Mouse (Mus musculus) olfactory bulb, adult 2 months (tissue): ENCODE measurements around the gene Unc13a.

ENCODE experiments used
- CTCF ChIP-seq: fragments of 200-500 bp; IDR thresholded peaks from 2 replicates; pipeline ENCODE4 v1.5.1; 2012; ENCODE audit warnings: low read depth, mild to moderate bottlenecking, low read length, moderate library complexity; ENCODE audit not compliant: insufficient read depth
- POLR2A ChIP-seq: fragments of 200-500 bp; IDR thresholded peaks from 2 replicates; pipeline ENCODE4 v1.6.1; 2012; ENCODE audit warnings: mild to moderate bottlenecking, low read depth, low read length, moderate library complexity; ENCODE audit not compliant: insufficient read depth

DNA sequence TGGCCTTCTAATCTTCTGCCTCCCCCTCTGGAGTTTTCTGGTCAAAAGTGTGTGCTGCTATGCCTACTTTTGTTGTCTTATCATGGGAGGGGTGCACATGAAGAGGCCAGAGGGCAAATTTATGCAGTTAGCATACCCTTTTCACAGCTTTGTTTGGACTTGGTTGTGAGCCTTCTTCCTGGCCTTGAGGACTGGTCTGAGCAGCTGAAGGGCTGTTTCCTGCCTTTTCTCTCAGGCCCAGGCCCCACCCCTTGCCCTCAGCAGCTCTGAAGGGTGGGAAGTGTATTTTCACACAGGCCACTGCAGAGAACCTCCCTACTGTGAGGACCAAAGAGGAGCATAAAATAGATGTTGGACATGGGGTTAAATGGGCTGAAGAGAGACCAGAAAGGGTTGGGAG lies 6.0 kb upstream of the Unc13a start:
- TF ChIP-seq CTCF (no peak), POLR2A (no peak)
